Mouse (Mus musculus) liver, embryonic 14.5 days (tissue): Measurements from ENCODE around the gene 4930544D05Rik. TPM values are rescaled to one million over a fixed set of nuclear protein-coding genes. Genes with fewer than 3 reads are reported as not detected.

ENCODE experiments used
- ATAC-seq: fragments of 200-750 bp; cut with Nextera tagmentation; 2 replicates; pipeline ENCODE4 v1.8.0; 2017; ENCODE audit warnings: moderate number of reproducible peaks, mild to moderate bottlenecking, moderate library complexity; ENCODE audit not compliant: insufficient read depth
- DNase-seq, 3 experiments: peaks; one replicate each; pipeline ENCODE4 v3.0.0-alpha.2; 2012 to 2013; ENCODE audit warnings: low read depth in 3 of 3, low spot score in 3 of 3
- H3K27ac ChIP-seq: fragments of 300-500 bp; sonication (generic); 2 replicates; pipeline ENCODE4 v1.5.1; 2014; ENCODE audit warnings: moderate library complexity, mild to moderate bottlenecking, control low read depth, inconsistent platforms
- H3K27me3 ChIP-seq: fragments of 300-500 bp; sonication (generic); 2 replicates; pipeline ENCODE4 v1.6.1; 2014; ENCODE audit warnings: mild to moderate bottlenecking, low read length, moderate library complexity; ENCODE audit not compliant: control insufficient read depth, insufficient read depth
- H3K36me3 ChIP-seq: fragments of 300-500 bp; sonication (generic); replicated peaks from 2 replicates; pipeline ENCODE4 v1.6.1; 2014; ENCODE audit warnings: low read depth; ENCODE audit not compliant: control insufficient read depth, insufficient read depth
- H3K4me1 ChIP-seq, 2 experiments: fragments of 200-500 bp in 1 of 2; fragments of 300-500 bp in 1 of 2; sonication (generic) in 1 of 2; replicated peaks; 2 replicates each; pipeline ENCODE4 v1.6.1; 2012 to 2014; ENCODE audit warnings: antibody characterized with exemption in 1 of 2, inconsistent platforms in 1 of 2, low read length in 1 of 2; ENCODE audit not compliant: control insufficient read depth in 2 of 2, insufficient read depth in 2 of 2
- H3K4me2 ChIP-seq: fragments of 300-500 bp; sonication (generic); 2 replicates; pipeline ENCODE4 v1.6.1; 2014; ENCODE audit warnings: low read depth, mild to moderate bottlenecking, control low read depth, moderate library complexity
- H3K4me3 ChIP-seq, 2 experiments: fragments of 200-500 bp in 1 of 2; fragments of 300-500 bp in 1 of 2; sonication (generic) in 1 of 2; 2 replicates each; pipeline ENCODE4 v1.5.1; 2012 to 2014; ENCODE audit warnings: low read depth in 2 of 2, low read length in 2 of 2, mild to moderate bottlenecking in 2 of 2, control low read depth in 1 of 2, inconsistent platforms in 1 of 2, moderate library complexity in 1 of 2; ENCODE audit not compliant: insufficient read depth in 1 of 2
- H3K9ac ChIP-seq: fragments of 300-500 bp; sonication (generic); replicated peaks from 2 replicates; pipeline ENCODE4 v1.6.1; 2014; ENCODE audit warnings: mild to moderate bottlenecking, control low read depth, moderate library complexity
- H3K9me3 ChIP-seq: fragments of 300-500 bp; sonication (generic); 2 replicates; pipeline ENCODE4 v1.6.1; 2016; ENCODE audit warnings: low read length, mixed read lengths; ENCODE audit not compliant: control insufficient read depth
- CTCF ChIP-seq: IDR thresholded peaks from 2 replicates; pipeline ENCODE4 v1.5.1; 2016; ENCODE audit warnings: antibody characterized with exemption, low read depth, control low read depth
- EP300 ChIP-seq: IDR thresholded peaks from 2 replicates; pipeline ENCODE4 v1.6.1; 2016; ENCODE audit warnings: antibody characterized with exemption, low read depth
- WGBS: fragments of 180-500 bp; shearing (Covaris S2); extraction: QIAGEN DNeasy Blood & Tissue Kit; methylation state at CpG from one replicate; pipeline ENCODE4 v1.1.7; 2014; ENCODE audit not compliant: insufficient replicate concordance; 5-methylcytosine and 5-hydroxymethylcytosine counted together
- polyA plus RNA-seq, 2 experiments: library from polyadenylated mRNA; depleted of rRNA in 1 of 2; stranded (reverse) in 1 of 2; unstranded in 1 of 2; fragments of >200 nt; fragmentation: Nextera tagmentation in 1 of 2; extraction: Ambion mirVana in 1 of 2; gene quantifications; 2 replicates each; pipeline versions ENCODE4 v1.2.1 to v1.2.3; 2012 to 2014

The 4930544D05Rik gene
- polyA plus RNA-seq, 2 experiments: not detected

GRCm38 (mm10) chr11:70619101-70619500 lies 3.5 kb downstream of the 4930544D05Rik start, which contains the start of gene Chrne:
TSS of gene Chrne (minus strand) at chr11:70619216.
- H3K27ac ChIP-seq: no peak within 1 kb of the TSS
- no peak within 1 kb of the TSS for H3K9ac ChIP-seq
- WGBS: 63% methylated on average over 1 of the region's 1 CpGs
- H3K4me1 ChIP-seq: peaks cover 0 to 9% of the 10 kb centered on the region in 2 experiments; a peak in 2 of 4 replicates
- no peaks in the 10 kb centered on the region for H3K27me3 ChIP-seq
- no peak for DNase-seq
- no peak within 1 kb of the TSS for H3K4me2 ChIP-seq
- no peak for ATAC-seq
- H3K4me3 ChIP-seq: no peak within 1 kb of the TSS
- no peaks in the 10 kb centered on the region for H3K36me3 ChIP-seq
- H3K9me3 ChIP-seq: no peaks in the 10 kb centered on the region
- no peak for TF ChIP-seq CTCF
- no peak for TF ChIP-seq EP300

GRCm38 (mm10) chr11:70621972-70622814 lies 6.5 kb downstream of the 4930544D05Rik start:
- TF ChIP-seq CTCF: no peak
- no peak overlapping the region for H3K4me3 ChIP-seq
- H3K9me3 ChIP-seq: no peaks in the 10 kb centered on the region
- H3K4me1 ChIP-seq: 0 out of 4 replicates have a peak, but pooled peaks cover 0 to 4% of the 10 kb centered on the region in 2 experiments
- no peaks in the 10 kb centered on the region for H3K27me3 ChIP-seq
- H3K9ac ChIP-seq: no peak overlapping the region
- WGBS: 43% methylated on average over 7 of the region's 7 CpGs
- DNase-seq (no peak), ATAC-seq (peak; percentile 67; the same call in 1 of the 2 replicates)
- no peak overlapping the region for H3K27ac ChIP-seq
- no peak overlapping the region for H3K4me2 ChIP-seq
- no peaks in the 10 kb centered on the region for H3K36me3 ChIP-seq

- Histone ChIP-seq H3K4me2 (no peak overlapping the region), H3K4me1 (0 out of 4 replicates have a peak, but pooled peaks cover 0 to 4% of the 10 kb centered on the region in 2 experiments), H3K27ac (no peak overlapping the region), H3K36me3 (no peaks in the 10 kb centered on the region), H3K27me3 (no peaks in the 10 kb centered on the region), H3K9me3 (no peaks in the 10 kb centered on the region), H3K4me3 (no peak overlapping the region), H3K9ac (no peak overlapping the region)
- WGBS: 68% methylated on average over 10 of the region's 10 CpGs
- DNase-seq (no peak), ATAC-seq (no peak)
- TF ChIP-seq EP300 (no peak), CTCF (peak; percentile 55)
These were observed 7.5 kb downstream of the 4930544D05Rik start for GRCm38 (mm10) chr11:70623053-70623742.

- Histone ChIP-seq H3K36me3 (no peaks in the 10 kb centered on the region), H3K4me2 (no peak overlapping the region), H3K4me3 (no peak overlapping the region), H3K9me3 (no peaks in the 10 kb centered on the region), H3K9ac (no peak overlapping the region), H3K27me3 (no peaks in the 10 kb centered on the region), H3K4me1 (peaks cover 3 to 6% of the 10 kb centered on the region in 2 experiments; a peak in 2 of 4 replicates), H3K27ac (no peak overlapping the region)
- DNase-seq (no peak), ATAC-seq (no peak)
- 26% methylated on average over 4 of the region's 4 CpGs for WGBS
- TF ChIP-seq CTCF (peak; percentile 83), EP300 (no peak)
These were observed 9.8 kb downstream of the 4930544D05Rik start for GRCm38 (mm10) chr11:70625473-70625872.

- DNase-seq: no peak
- peaks cover 3 to 8% of the 10 kb centered on the region in 2 experiments; a peak in 2 of 4 replicates for H3K4me1 ChIP-seq
- no peaks in the 10 kb centered on the region for H3K9me3 ChIP-seq
- no peak overlapping the region for H3K4me3 ChIP-seq
- no peak for ATAC-seq
- 51% methylated on average over 4 of the region's 4 CpGs for WGBS
- no peaks in the 10 kb centered on the region for H3K36me3 ChIP-seq
- no peak overlapping the region for H3K4me2 ChIP-seq
- no peak overlapping the region for H3K27ac ChIP-seq
- TF ChIP-seq EP300 (no peak), CTCF (no peak)
- no peak overlapping the region for H3K9ac ChIP-seq
- no peaks in the 10 kb centered on the region for H3K27me3 ChIP-seq
These were observed 11.2 kb downstream of the 4930544D05Rik start for GRCm38 (mm10) chr11:70626877-70627276.
